Mouse (Mus musculus) effector memory CD4-positive, alpha-beta T cell, adult 5 months (primary cell): ENCODE data around the gene Adamts12. TPM values are rescaled to one million over a fixed set of nuclear protein-coding genes. Genes with fewer than 3 reads are reported as not detected.

ENCODE experiments used
- polyA plus RNA-seq: library from polyadenylated mRNA; unstranded; fragments of 100-300 nt; shearing (Covaris generic); gene quantifications from one replicate; pipeline ENCODE4 v1.2.1, GENCODE M21; 2017

The Adamts12 gene
- not detected for polyA plus RNA-seq

DNA sequence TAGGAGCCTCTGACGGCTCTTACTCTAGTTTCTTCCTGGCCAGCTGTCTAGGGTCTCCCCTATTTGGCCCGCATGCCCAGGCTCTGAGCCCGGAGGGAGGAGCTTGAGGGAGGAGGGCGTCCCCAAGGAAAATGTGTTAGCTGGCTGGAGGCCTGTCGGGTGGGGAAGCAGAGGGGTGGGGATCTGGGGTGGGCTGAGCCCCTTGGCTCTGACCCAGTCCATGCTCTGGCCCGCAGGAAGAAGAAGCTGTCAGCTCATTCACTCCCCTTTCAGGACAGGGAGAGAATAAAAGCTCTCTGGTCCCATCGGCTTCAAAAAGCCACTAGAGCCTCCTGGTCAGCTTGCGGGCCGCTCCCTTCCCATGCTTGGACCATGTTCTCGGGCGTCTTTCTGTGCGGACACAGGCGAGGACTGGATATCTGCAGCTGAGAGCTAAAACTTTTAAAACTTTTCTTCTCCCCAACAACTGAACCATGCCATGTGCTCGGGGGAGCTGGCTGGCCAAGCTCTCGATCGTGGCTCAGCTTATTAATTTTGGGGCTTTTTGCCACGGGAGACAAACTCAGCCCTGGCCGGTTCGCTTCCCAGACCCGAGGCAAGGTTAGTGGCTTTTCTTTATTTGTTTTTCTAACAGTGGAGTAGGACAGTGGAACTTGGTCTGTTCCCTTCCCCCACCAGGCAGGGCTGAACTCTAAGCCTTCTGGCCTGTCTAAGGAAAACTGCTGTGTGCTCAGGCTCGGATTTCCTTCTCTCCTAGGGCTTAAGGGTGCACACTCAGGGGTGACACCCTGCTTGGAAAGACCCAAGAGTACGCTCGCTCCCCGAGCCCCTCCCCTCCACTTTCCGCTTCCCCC lies at the start of gene Adamts12:
Gene Adamts12 (plus strand): TSS at position 233 of the 854 bp plus-strand sequence.

GRCm38 (mm10) chr15:11037711-11038110 lies 26.9 kb upstream of the Adamts12 start, which contains the start of gene Rxfp3:
Gene Rxfp3 (minus strand): TSS chr15:11037991.

Other genes starting within 250 kb of the Adamts12 start
- not detected for gene C1qtnf3, start 112.5 kb upstream of the Adamts12 start, polyA plus RNA-seq
- gene Amacr, start 83.0 kb upstream of the Adamts12 start, polyA plus RNA-seq, result 3.2 TPM
- gene Slc45a2, start 64.1 kb upstream of the Adamts12 start, polyA plus RNA-seq, result not detected
- not detected for gene Rxfp3, start 26.8 kb upstream of the Adamts12 start, polyA plus RNA-seq